Mouse (Mus musculus): ENCODE measurements around the gene Gm44502. TPM values are rescaled to one million over a fixed set of nuclear protein-coding genes. Genes with fewer than 3 reads are reported as not detected.

Gene Gm44502
- total RNA-seq (2021) = 1 to 10 TPM; 5.5 to 9.5 TPM
- polyA plus RNA-seq (2012; rRNA removed) = 2.1 and 2.5 TPM in 2 replicates
- long read RNA-seq, partial matches to known transcripts = 0 of 5 reads
- long read RNA-seq, other reads (novel, unspliced or antisense) = 5 of 5 reads

DNA sequence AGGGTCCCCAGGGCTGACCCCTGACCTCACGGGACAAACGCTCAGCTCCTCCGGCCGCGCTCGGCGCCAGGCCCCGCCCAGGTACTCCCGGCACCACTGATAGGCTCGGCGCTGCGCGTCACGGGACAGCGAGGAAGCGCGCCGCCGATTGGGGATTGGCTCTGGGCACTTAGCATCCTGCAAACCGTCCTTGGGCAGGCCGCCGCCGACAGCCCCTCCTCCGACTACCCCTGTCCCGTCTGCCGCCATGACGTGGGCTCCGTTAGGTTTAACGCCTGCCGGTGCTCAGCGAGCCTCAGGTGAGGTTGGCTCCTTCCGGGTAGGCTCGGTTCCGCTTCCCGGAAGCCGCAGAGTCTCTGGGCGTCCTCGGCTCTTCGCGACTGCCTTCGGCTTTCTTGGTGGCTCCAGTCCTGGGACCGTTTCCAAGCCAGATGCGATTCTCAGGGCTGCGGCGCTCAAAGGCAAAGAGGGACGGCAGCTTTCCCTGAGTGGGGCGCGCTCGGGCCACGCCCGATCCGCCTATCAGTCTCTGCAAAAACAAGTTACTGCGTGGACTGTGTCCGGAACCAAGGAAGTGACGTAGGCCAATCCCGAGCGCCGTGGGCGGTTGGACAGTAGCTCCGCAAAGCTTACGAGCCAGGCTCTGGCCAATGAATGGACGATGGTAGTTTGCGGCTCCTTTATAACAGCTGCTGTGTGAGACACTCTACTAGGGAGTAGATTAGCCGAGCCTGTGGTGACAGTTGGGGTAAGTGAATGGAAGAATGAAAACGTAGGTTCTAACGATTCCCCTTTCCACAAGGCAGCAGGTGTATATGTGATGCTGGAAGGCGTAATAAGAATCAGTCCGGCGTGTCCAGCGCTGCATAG is at the start of gene Gm44502, which contains the start of the genes C730034F03Rik and Chkb:
Gene Gm44502 (minus strand): TSS at position 345 of the 870 bp plus-strand sequence.
Gene C730034F03Rik (plus strand): TSS at position 238 of the 870 bp plus-strand sequence.
Gene Chkb (minus strand): TSS at position 557 of the 870 bp plus-strand sequence.
- peaks cover 8% of the 10 kb centered on the region for H3K36me3 ChIP-seq (ENCODE audit: control insufficient read depth, insufficient read depth, low read length)
- H3K9ac ChIP-seq (ENCODE audit: low read depth, low read length) = peak within 1 kb of the TSS; percentile 74
- peak within 1 kb of the TSS; percentile 99 for H3K4me3 ChIP-seq
- DNase-seq = peak; percentile 93 to 96
- WGBS = under 1% methylated on average over 70 of the region's 70 CpGs
- H3K27ac ChIP-seq = peak within 1 kb of the TSS; percentile 99
- H3K79me2 ChIP-seq (replicated peaks; ENCODE audit: control insufficient read depth, insufficient read depth, low read length) = no peaks in the 10 kb centered on the region
- no peaks in the 10 kb centered on the region for H3K27me3 ChIP-seq (ENCODE audit: control insufficient read depth, insufficient read depth, low read length)
- TF ChIP-seq EP300 (IDR thresholded peaks at IDR 0.05; ENCODE audit: insufficient read depth, low read depth, low read length) (peak; percentile 57; the same call in 1 of the 2 replicates), POLR2A (IDR thresholded peaks at IDR 0.05; ENCODE audit: insufficient read depth, low read depth, low read length) (peak; percentile 78), CTCF (IDR thresholded peaks at IDR 0.05) (no peak)
- intact Hi-C loops (cut with DNase I) = loop anchor here (2.0 kb wide), 1 partner anchor 55 kb away; no protein-coding TSS in a partner anchor
- no peaks in the 10 kb centered on the region; the same call in 1 of the 2 replicates for H3K4me1 ChIP-seq (ENCODE audit: control insufficient read depth, insufficient read depth, low read length)

DNA sequence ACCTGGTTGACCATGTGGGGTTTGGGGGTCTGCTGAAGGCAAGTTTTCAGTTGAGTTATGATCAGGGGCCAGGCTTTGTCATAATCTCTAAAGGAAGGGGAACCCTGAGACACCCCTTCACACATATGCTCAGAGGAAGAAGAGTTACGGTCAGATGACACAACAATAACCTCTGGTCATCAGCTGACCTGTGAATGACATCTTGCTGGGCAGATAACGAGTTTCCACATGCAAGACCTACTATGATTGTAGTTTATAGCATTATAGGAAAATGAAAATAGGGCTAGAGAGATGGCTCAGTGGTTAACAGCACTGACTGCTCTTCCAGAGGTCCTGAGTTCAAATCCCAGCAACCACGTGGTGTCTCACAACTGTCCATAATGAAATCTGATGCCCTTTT is 49.1 kb upstream of the Gm44502 start:
- no peak for DNase-seq
- Histone ChIP-seq H3K4me3 (no peak overlapping the region), H3K27me3 (ENCODE audit: control insufficient read depth, insufficient read depth, low read length) (no peaks in the 10 kb centered on the region), H3K79me2 (replicated peaks; ENCODE audit: control insufficient read depth, insufficient read depth, low read length) (no peaks in the 10 kb centered on the region), H3K36me3 (ENCODE audit: control insufficient read depth, insufficient read depth, low read length) (no peaks in the 10 kb centered on the region), H3K4me1 (ENCODE audit: control insufficient read depth, insufficient read depth, low read length) (peaks cover 13% of the 10 kb centered on the region), H3K9ac (ENCODE audit: low read depth, low read length) (no peak overlapping the region), H3K27ac (no peak overlapping the region; the same call in 1 of the 2 replicates)
- 73% methylated on average over 3 of the region's 3 CpGs for WGBS
- intact Hi-C loops (cut with DNase I) = loop anchor here (10.0 kb wide), 1 partner anchor 614 kb away; the partner anchor contains the start of gene Pim3
- TF ChIP-seq EP300 (IDR thresholded peaks at IDR 0.05; ENCODE audit: insufficient read depth, low read depth, low read length) = no peak
- no peak for TF ChIP-seq CTCF (IDR thresholded peaks at IDR 0.05)
- TF ChIP-seq POLR2A (IDR thresholded peaks at IDR 0.05; ENCODE audit: insufficient read depth, low read depth, low read length) = no peak

DNA sequence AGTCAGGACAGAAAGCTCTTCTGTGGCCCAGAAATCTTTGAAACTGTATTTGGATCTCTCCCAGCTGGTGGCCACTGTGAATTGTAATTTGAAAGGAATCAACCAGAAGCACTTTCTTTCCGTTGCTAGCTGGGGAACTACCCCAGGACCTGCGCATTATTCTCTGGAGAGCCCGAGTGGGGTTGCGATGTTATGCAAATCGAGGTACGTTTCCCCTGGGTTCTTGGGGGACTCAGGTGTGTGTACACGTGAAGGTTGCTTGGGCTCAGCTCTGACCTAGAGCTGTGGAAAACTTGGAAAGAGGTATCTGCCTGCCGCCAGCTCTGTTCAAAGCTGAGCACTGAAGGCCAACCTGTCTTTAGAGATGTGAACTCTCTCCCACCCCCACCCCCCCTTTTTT is 48.3 kb upstream of the Gm44502 start:
- H3K9ac ChIP-seq (ENCODE audit: low read depth, low read length) = no peak overlapping the region
- intact Hi-C loops (cut with DNase I) = loop anchor here (2.0 to 10.0 kb wide), 2 partner anchors 19 to 613 kb away; partner anchors contain the start of gene Pim3
- peak overlapping the region; percentile 71 for H3K27ac ChIP-seq
- WGBS = 50% methylated on average over 8 of the region's 8 CpGs
- H3K79me2 ChIP-seq (replicated peaks; ENCODE audit: control insufficient read depth, insufficient read depth, low read length) = no peaks in the 10 kb centered on the region
- H3K4me3 ChIP-seq = no peak overlapping the region
- no peak for DNase-seq
- H3K4me1 ChIP-seq (ENCODE audit: control insufficient read depth, insufficient read depth, low read length) = peaks cover 12% of the 10 kb centered on the region
- H3K36me3 ChIP-seq (ENCODE audit: control insufficient read depth, insufficient read depth, low read length) = no peaks in the 10 kb centered on the region
- H3K27me3 ChIP-seq (ENCODE audit: control insufficient read depth, insufficient read depth, low read length) = no peaks in the 10 kb centered on the region
- no peak for TF ChIP-seq EP300 (IDR thresholded peaks at IDR 0.05; ENCODE audit: insufficient read depth, low read depth, low read length)
- TF ChIP-seq POLR2A (IDR thresholded peaks at IDR 0.05; ENCODE audit: insufficient read depth, low read depth, low read length) = no peak
- TF ChIP-seq CTCF (IDR thresholded peaks at IDR 0.05) = no peak

DNA sequence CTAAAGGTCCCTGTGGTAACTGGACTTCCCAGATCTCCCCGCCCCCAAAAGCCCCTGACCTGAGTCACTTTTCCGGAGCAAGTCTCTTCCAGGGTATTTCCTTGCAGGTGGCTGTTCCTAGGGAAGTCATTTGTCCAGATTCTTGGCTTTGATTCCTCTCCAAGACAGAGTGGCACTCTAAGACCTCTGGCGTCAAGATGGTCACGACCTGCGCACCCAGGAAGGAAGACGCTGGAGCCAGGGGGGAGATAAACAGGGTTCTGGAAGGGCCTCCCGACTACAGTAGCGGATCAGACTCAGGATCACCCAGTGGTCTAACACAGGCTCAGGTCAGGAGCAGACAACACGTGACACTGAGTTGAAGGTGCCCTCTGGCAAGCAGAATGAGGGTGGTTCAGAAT is 47.6 kb upstream of the Gm44502 start, which contains the start of gene Arsa:
Gene Arsa (minus strand): TSS at position 335 of the 401 bp plus-strand sequence.
- WGBS = 41% methylated on average over 9 of the region's 9 CpGs
- H3K9ac ChIP-seq (ENCODE audit: low read depth, low read length) = peak within 1 kb of the TSS; percentile 68
- intact Hi-C loops (cut with DNase I) = loop anchor here (2.0 to 10.0 kb wide), 2 partner anchors 20 to 612 kb away; partner anchors contain the start of gene Pim3
- peak within 1 kb of the TSS; percentile 68 for H3K4me3 ChIP-seq
- DNase-seq = peak in 1 of 2 experiments; percentile 56
- no peaks in the 10 kb centered on the region for H3K27me3 ChIP-seq (ENCODE audit: control insufficient read depth, insufficient read depth, low read length)
- 0 out of 2 replicates have a peak, but pooled peaks have one; percentile 42 for TF ChIP-seq EP300 (IDR thresholded peaks at IDR 0.05; ENCODE audit: insufficient read depth, low read depth, low read length)
- 0 out of 2 replicates have a peak, but pooled peaks have one; percentile 11 for TF ChIP-seq POLR2A (IDR thresholded peaks at IDR 0.05; ENCODE audit: insufficient read depth, low read depth, low read length)
- no peak for TF ChIP-seq CTCF (IDR thresholded peaks at IDR 0.05)
- peak within 1 kb of the TSS; percentile 94 for H3K27ac ChIP-seq
- H3K4me1 ChIP-seq (ENCODE audit: control insufficient read depth, insufficient read depth, low read length) = peaks cover 12% of the 10 kb centered on the region
- H3K36me3 ChIP-seq (ENCODE audit: control insufficient read depth, insufficient read depth, low read length) = no peaks in the 10 kb centered on the region
- H3K79me2 ChIP-seq (replicated peaks; ENCODE audit: control insufficient read depth, insufficient read depth, low read length) = no peaks in the 10 kb centered on the region

DNA sequence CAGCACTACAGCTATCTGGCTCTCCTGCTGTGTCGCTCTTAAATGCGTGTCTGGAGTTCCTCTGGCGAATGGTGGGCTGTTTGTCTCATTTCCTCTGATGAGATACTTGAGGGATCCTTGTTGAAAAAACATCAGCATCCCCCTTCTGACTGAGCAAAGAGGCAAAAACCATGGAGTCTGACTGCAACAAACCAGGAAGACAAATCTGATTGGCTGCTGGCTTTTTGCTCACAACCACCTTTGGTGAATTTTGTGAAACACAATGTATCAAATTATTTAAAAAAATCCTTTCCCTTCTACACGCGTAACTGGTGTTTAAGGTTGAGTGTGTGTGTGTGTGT is 46.9 kb upstream of the Gm44502 start:
- WGBS = 5% methylated on average over 5 of the region's 5 CpGs
- peak overlapping the region; percentile 68 for H3K9ac ChIP-seq (ENCODE audit: low read depth, low read length)
- no peaks in the 10 kb centered on the region for H3K36me3 ChIP-seq (ENCODE audit: control insufficient read depth, insufficient read depth, low read length)
- peak overlapping the region; percentile 94 for H3K27ac ChIP-seq
- peak overlapping the region; percentile 68 for H3K4me3 ChIP-seq
- H3K27me3 ChIP-seq (ENCODE audit: control insufficient read depth, insufficient read depth, low read length) = no peaks in the 10 kb centered on the region
- no peaks in the 10 kb centered on the region for H3K79me2 ChIP-seq (replicated peaks; ENCODE audit: control insufficient read depth, insufficient read depth, low read length)
- no peak for TF ChIP-seq CTCF (IDR thresholded peaks at IDR 0.05)
- DNase-seq = no peak
- intact Hi-C loops (cut with DNase I) = loop anchor here (2.0 to 10.0 kb wide), 2 partner anchors 20 to 612 kb away; partner anchors contain the start of gene Pim3
- peaks cover 12% of the 10 kb centered on the region for H3K4me1 ChIP-seq (ENCODE audit: control insufficient read depth, insufficient read depth, low read length)
